Mouse (Mus musculus) embryo, embryonic 11.5 days (tissue): ENCODE results near the gene Hesx1.
"Not testable (repeated sequence)": the region's sequence is repeated elsewhere in the genome, so short reads cannot be mapped to it uniquely, and the experiment has no call there.

Experiments
- DNase-seq: peaks from one replicate; pipeline ENCODE4 v3.0.0-alpha.2; 2012; ENCODE audit warnings: low read depth, low spot score

The Hesx1 gene

DNA sequence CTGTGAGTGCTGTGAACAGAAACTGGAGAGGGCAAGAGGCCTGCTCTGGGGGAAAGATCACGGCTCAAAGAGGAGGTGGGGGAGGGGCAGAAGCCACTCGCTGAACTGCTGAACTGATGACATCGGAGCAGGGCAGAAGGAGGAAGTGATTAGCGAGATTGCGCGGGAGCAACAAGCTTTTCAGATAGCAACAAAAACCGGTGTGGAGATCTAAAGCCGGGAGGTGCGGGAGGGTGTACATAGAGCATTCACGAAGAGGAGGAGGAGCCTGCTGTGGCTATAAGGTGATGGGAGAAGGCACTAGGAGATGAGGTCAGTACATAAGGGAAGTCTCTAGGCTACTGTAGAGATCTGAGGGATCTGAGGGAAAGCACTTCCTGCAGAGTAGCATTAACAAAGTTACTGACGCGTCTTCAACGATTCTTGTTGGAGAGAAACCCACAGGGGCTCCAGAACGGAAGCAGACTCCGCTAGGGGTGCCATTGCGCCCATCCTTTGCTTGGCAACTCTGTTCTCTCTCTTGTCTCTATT is at the start of gene Hesx1:
Hesx1 (plus strand) TSS at position 206 of the 531 bp plus-strand sequence.
- no peak for DNase-seq

GRCm38 (mm10) chr14:26956139-26956538 is 38.1 kb upstream of the Hesx1 start:
- not testable (repeated sequence) for DNase-seq

- no peak for DNase-seq
Observed at GRCm38 (mm10) chr14:26960518-26960917, 33.7 kb upstream of the Hesx1 start.

GRCm38 (mm10) chr14:26969164-26969563 is 25.1 kb upstream of the Hesx1 start:
- DNase-seq: no peak

DNA sequence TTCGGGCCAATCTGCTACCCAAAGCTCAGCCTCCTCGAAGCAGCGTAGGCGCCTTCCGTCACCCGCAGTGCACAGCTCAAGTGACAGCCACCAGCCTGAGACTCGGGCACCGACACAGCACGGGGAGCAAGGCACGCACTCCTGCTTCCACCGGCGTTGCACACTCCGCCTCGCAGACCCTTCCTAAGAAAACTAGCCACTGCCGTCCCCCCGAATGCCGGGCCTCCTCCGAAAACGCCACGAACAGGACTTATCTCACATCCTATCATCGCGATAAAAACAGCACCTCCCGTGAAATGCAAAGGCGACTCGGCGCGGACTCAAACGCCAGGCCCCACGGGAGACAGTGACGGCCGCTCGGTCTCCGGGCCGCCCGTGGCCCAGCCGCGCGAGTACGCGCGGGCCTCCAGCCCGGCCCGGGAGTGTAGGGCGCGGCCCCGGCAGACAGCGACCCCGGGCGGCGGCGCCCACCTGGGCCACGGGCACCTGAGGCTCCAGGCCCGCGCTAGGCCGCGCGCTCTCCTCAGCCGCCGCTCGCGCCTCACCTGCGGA is 24.3 kb upstream of the Hesx1 start:
- DNase-seq: peak; percentile 55

DNA sequence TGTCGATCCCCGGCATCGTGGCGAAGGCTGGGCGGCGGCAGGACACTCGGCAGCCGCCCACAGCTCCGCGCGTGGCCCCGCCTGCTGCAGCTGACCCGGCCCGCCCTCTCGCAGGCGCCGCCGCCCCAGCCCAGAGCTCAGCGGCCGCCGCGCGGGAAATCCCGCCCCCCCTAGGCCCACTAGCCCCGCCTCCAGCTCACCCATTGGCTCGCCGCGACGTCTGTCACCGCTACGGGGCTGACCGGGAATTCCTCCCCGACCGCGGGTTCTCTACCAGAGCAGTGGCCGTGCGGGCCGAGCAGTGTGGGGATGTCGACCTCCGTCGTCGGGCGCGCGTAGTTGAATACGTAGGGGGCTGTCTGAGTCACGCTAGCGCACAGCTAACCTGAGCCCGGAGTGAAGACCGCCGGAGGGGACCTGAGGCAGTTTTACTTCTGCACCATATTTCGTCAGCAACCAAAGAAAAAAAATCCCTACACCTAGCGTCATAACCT is 23.7 kb upstream of the Hesx1 start:
- peak; percentile 89 for DNase-seq

DNA sequence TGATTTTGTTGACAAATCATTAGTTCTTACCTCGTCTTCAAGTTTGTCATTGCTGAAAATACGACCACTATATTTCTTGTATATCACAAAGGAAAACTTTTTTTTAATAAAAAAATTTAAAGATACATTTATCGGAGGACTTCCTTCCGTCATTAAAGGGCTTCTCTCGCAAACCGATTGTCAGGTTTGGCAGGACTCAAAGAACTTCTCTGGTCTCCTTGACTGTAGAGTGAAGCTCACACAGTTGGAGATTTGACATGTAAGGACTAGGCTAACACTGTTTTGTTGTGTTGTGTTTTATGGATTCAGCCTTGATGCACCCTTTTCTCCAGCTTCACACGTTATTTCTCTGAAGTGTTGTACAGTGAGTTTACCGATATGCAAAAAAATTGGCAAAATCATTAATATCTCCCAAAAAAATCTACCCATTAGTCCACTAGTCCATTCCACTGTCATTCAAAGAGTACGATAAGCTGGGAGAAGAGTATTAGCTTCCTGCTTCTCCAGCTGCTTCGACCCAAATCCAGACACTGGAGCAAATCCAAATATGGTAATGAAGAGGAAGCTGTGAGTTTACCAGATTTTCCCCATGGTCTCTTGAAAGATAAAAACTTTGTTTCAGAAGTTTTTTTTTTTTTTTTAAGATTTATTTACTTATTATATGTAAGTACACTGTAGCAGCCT is 23.0 kb upstream of the Hesx1 start, which contains the start of gene Appl1:
Appl1 (minus strand) TSS at position 127 of the 684 bp plus-strand sequence.
- DNase-seq: no peak

DNA sequence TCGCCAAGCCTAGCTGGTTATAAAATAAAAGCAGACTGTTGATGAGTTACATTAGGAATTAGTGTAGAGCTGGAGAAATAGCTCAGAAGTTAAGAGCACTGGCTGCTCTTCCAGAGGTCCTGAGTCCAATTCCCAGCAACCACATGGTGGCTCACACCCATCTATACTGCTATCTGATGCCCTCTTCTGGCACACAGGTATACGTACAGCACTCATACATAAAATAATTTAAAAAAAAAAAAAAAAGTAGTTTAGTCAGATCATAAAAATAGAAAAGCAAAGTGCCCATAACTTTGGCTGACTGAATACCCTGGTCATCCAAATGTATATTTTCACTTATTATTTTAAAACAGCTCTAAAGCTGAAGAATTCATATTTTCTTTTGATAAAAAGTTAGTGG is 21.1 kb upstream of the Hesx1 start:
- no peak for DNase-seq

DNA sequence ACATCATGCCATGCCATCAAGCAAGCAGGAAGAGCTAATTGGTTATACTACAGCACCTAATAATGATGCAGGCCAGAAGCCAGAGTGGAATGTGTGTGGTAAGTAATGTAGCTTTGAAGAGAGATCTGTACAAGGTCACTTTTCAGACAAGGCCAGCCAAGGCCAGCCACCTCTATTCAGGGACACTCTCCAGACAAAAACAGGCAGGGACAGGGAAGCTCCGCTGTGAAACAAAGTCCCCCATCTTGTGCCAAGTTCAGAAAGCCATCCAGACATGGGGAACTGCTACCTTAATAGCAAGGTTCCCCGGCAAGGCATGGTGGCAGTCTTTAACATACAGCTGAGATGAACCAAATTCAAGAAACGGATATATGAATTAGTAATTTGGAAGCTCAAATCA is 18.7 kb upstream of the Hesx1 start:
- DNase-seq: no peak

DNA sequence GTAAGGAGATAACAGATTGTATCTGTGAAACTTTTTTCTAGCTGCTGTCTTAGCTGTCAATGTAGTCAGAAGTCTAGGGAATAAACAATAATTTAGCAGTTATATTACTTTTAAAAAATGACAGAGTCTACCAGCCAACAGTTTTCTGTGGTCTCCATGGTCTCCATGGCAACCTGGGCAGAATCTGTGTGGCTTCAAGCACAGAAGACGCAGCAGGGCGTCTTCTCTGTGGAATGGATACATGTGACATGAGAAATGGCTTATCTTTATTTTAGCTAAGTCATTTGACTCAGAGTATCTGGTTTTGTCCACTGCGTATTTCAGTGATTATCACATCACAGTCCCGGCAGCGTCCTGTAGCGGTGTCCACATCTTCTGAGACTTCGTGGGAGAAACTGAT is 18.0 kb upstream of the Hesx1 start:
- DNase-seq: no peak

- no peak for DNase-seq
Observed at GRCm38 (mm10) chr14:26977500-26977899, 16.7 kb upstream of the Hesx1 start.

DNA sequence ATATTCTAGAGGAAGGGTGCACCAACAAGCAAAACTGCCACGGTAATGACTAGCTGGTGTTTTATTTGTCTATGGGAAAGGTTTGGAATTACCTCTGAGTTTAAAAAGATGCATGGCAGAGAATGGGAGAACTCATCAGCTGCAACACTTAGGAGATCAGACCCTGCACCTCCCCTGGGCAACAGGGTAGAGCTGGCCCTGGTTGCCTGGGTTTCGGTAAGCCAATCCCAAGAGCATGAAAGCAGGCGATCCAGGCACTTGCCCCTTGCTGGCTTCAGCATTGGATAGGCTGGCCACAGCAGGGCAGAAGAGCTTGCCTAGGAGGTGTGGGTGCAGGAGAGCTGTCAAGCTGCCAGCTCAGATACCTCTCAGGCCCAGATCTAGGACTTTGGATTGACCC is 14.4 kb upstream of the Hesx1 start:
- DNase-seq: no peak

DNA sequence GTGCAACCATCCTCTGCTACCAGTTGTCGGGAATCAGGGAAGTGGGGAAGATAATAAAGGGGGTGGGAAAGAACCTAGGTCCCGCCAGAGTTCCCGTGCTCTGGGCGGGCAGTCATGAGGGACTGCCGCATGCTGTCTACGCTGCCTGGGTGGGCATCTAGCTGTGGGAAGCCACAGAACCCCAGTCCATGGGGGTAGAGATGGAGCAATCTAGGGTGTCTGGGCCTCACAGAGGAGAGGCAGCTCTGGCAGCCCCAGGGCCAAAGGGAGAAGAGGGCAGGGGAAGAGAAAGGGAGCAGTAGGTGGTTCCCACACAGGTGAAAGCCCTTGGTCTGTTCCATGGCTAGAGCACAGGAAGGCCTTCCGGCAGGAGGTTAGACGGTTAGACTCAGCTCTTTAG is 13.2 kb upstream of the Hesx1 start:
- DNase-seq: no peak

DNA sequence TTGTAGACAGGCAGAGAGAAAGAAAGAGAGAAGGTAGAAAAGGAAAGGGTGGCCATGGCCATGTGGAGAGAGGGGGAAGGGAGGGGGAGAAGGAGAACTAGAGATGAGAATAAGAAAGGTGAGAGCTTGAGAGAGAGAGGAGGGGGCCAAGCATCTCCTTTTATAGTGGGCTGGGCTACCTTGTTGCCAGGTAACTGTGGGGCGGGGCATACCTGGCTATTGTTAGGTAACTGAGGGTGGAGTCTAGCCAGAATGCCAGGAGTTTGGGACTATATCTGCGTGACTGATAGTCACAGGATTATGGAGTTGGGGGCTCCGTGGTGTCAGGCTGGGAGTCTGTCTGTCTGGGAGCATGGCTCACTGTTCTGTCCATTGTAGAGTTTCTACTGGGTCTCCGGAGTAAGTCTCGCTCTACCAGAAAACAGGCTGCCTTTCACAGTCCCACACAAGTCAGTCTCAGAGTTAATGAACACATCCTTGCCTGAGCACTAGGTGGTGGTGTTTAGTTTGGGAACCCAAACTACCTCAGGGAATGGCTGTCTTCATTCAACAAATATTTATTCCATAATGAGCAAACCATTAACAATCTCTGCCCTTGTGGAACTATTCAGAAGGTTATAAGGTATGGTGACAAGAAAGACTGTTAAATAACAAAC is 12.6 kb upstream of the Hesx1 start:
- DNase-seq: no peak

- DNase-seq: no peak
Observed at GRCm38 (mm10) chr14:26982150-26982530, 12.1 kb upstream of the Hesx1 start.

GRCm38 (mm10) chr14:26988694-26989093 is 5.5 kb upstream of the Hesx1 start:
- DNase-seq: no peak

- no peak for DNase-seq
Observed at GRCm38 (mm10) chr14:26991622-26992021, 2.6 kb upstream of the Hesx1 start.

GRCm38 (mm10) chr14:26993427-26993826 is 789 bp upstream of the Hesx1 start:
- DNase-seq: no peak

GRCm38 (mm10) chr14:26996257-26996656 is 2.0 kb downstream of the Hesx1 start:
- DNase-seq: no peak

- no peak for DNase-seq
Observed at GRCm38 (mm10) chr14:27000386-27000785, 6.2 kb downstream of the Hesx1 start.

- DNase-seq: no peak
Observed at GRCm38 (mm10) chr14:27004906-27005305, 10.7 kb downstream of the Hesx1 start.

DNA sequence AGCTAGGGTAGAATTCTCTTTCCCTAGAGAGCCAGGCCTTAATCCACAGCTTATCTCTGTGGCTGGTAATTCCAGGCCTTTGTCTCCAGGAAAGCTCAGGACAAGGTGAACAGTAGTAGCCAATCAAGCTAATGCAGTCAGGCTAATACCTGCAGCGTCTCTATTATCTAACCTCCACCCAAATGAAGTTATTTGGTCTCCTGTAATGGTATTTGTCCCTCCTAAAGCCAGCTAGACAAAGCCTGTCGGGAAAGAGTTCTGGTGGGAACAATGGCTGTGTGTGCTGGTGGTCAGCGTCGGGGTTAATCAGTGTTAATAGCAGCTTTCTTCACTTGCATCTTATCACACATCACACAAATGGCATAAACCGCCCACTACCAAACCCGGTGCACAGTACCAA is 11.7 kb downstream of the Hesx1 start:
- no peak for DNase-seq

GRCm38 (mm10) chr14:27011561-27011960 is 17.3 kb downstream of the Hesx1 start:
- no peak for DNase-seq
